1 mouse cellular context compared by ENCODE assay signal in the genomic region with DNA sequence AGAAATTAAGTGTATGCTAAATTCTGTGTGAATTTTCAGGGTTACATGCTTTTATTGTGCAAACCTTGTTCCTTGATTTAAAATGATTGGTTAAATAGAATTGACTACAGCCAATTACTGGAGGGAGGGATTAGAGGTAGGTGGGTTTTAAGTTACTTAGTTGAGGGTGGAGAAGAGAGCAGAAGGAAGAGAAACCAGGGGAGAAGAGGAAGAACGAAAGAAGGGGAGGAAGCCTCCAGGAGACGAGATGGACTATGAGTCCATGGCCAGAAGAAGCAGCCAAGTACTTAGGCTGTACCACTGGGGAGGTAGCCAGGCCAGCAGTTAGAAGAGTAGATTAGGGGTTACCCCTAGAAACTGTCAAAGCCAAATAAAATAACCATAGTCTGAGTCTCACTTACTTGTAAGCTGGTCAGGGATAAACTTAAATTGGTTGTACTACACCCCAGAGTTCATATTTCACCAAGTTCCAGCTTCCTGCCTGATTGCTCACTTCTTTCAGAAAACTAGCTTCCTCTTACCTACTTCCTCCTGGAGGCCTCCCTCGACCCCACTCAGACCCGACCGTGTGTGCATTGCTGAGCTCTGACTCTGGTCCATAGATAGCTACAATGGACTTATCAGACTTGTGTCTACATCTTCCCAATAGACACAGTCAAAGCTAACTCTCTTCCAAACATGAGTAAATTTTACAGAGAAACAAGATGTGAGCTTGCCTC.
A peak's percentile ranks its signal among the peaks of the same experiment; 100 is the strongest.
TF ChIP-seq lines count a peak whose summit lies in the region.

No protein-coding gene starts in this region.

TF ChIP-seq in MEL, 35 proteins besides CTCF, POLR2A, EP300 and RAD21 (continued from another document):
- TF ChIP-seq ETS1 (IDR thresholded peaks at IDR 0.05; ENCODE audit: low read depth, low read length) (no peak), NELFE (IDR thresholded peaks at IDR 0.05; ENCODE audit: low read depth, low read length) (0 out of 2 replicates have a peak, but pooled peaks have one; percentile 8), MXI1 (IDR thresholded peaks at IDR 0.05; ENCODE audit: low read depth, low read length) (no peak), E2F4 (IDR thresholded peaks at IDR 0.05; ENCODE audit: borderline replicate concordance, low read depth, low read length) (no peak), HCFC1 (IDR thresholded peaks at IDR 0.05; ENCODE audit: low read depth, low read length) (peak; percentile 3; the same call in 1 of the 2 replicates)
TF ChIP-seq in MEL: peak in this region for 6.
